Mouse (Mus musculus): Measurements from ENCODE around the gene Dync2li1. TPM values are rescaled to one million over a fixed set of nuclear protein-coding genes. Genes with fewer than 3 reads are reported as not detected.

The Dync2li1 gene
- polyA plus RNA-seq, 1 experiment from 2014 or later: 3.8 TPM

- Histone ChIP-seq H3K36me3 (ENCODE audit: inconsistent target) (no peaks in the 10 kb centered on the region), H3K27ac (no peak overlapping the region), H3K79me2 (ENCODE audit: inconsistent target) (no peaks in the 10 kb centered on the region), H3K4me3 (ENCODE audit: inconsistent target) (no peak overlapping the region)
- 82% methylated on average over 6 of the region's 6 CpGs for WGBS (ENCODE audit: missing documents)
Measured at GRCm38 (mm10) chr17:84696537-84696936, 70.2 kb downstream of the Dync2li1 start.

- H3K4me3 ChIP-seq (ENCODE audit: inconsistent target): no peak overlapping the region
- 42% methylated on average over 5 of the region's 5 CpGs for WGBS (ENCODE audit: missing documents)
- H3K27ac ChIP-seq: no peak overlapping the region
- no peaks in the 10 kb centered on the region for H3K79me2 ChIP-seq (ENCODE audit: inconsistent target)
- no peaks in the 10 kb centered on the region for H3K36me3 ChIP-seq (ENCODE audit: inconsistent target)
Measured at GRCm38 (mm10) chr17:84698727-84699126, 72.4 kb downstream of the Dync2li1 start.

Other genes with a start within 250 kb of the Dync2li1 start
- gene Thada, start 160.3 kb upstream of the Dync2li1 start, polyA plus RNA-seq (2018): 4.8 to 8.3 TPM (median 6.0 TPM) in 3 replicates
- gene Plekhh2, start 114.6 kb upstream of the Dync2li1 start, polyA plus RNA-seq (2018): 0.09 to 1.9 TPM (median 0.53 TPM) in 3 replicates
- not detected in 3 replicates for gene Abcg8, start 49.8 kb downstream of the Dync2li1 start, polyA plus RNA-seq (2018)
- gene Abcg5, start 56.5 kb downstream of the Dync2li1 start, polyA plus RNA-seq (2018): not detected in 3 replicates
- 21.0 to 37.1 TPM (median 22.2 TPM) in 3 replicates for gene Lrpprc, start 164.3 kb downstream of the Dync2li1 start, polyA plus RNA-seq (2018)

All from macrophage (primary cell).